Mouse (Mus musculus) liver, postnatal 0 days (tissue): ENCODE data around the gene Scel.

Experiments used
- CTCF ChIP-seq: sonication (generic); IDR thresholded peaks from 2 replicates; pipeline ENCODE4 v1.5.1; 2016; ENCODE audit warnings: antibody characterized with exemption, low read depth
- EP300 ChIP-seq: IDR thresholded peaks from 2 replicates; pipeline ENCODE4 v1.6.1; 2016; ENCODE audit warnings: antibody characterized with exemption, low read depth, mild to moderate bottlenecking

DNA sequence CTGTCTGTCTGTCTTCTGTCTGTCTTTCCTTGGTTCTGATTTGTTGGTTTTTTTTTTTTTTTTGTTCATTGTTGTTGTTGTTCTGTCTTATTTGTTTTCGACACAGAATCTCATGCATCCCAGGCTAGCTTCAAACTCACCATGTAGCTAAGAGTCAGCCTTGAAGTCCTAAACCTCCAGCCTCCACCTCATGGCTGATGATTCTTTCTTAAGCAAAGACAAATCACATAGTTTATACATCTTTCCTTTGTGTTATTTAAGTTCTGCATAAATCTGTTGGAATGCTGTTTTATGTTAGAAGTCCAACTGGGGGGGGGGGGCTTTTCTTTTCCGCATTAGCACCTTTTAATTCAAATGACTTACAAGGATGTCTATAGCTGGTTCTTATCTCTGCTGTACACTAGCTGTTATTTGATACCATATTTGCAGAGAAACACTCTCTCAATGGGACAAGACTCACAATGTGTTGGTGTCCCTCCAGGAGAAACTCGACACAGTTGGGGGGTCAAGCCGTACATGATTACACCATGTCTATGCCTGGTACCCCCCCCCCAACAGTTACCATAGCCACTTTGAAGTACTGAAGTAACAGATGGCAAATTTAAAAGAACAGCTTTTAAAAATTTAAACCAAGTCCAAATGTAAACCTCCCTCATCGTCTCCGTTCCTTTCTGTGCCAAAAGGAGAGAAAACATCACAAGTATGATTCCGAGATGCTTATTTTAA lies 116.7 kb downstream of the Scel start:
- TF ChIP-seq EP300 (no peak), CTCF (no peak)
